Mouse (Mus musculus) right cerebral cortex, postnatal 14 days (tissue): ENCODE results near the gene Wdr24.

Experiments used
- DNase-seq: peaks from one replicate; pipeline ENCODE4 v3.0.0; 2022

The Wdr24 gene

GRCm38 (mm10) chr17:25832436-25833290 is 9.2 kb downstream of the Wdr24 start:
- DNase-seq: peak; percentile 97

GRCm38 (mm10) chr17:25833291-25833663 is 9.8 kb downstream of the Wdr24 start, which contains the start of gene Stub1:
Gene Stub1, minus strand, starts transcription at chr17:25833404.
- DNase-seq: peak; percentile 83

GRCm38 (mm10) chr17:25833961-25834594 is 10.7 kb downstream of the Wdr24 start:
- no peak for DNase-seq

- no peak for DNase-seq
Measured at GRCm38 (mm10) chr17:25834595-25835222, 11.3 kb downstream of the Wdr24 start.

- no peak for DNase-seq
Measured at GRCm38 (mm10) chr17:25835301-25835700, 11.9 kb downstream of the Wdr24 start.

GRCm38 (mm10) chr17:25835816-25836215 is 12.4 kb downstream of the Wdr24 start:
- no peak for DNase-seq

GRCm38 (mm10) chr17:25836397-25837075 is 13.1 kb downstream of the Wdr24 start:
- DNase-seq: no peak

GRCm38 (mm10) chr17:25837076-25837410 is 13.6 kb downstream of the Wdr24 start, which contains the start of gene Rhbdl1:
Gene Rhbdl1, minus strand, starts transcription at chr17:25837295.
- peak; percentile 87 for DNase-seq

GRCm38 (mm10) chr17:25837533-25837932 is 14.1 kb downstream of the Wdr24 start:
- no peak for DNase-seq

GRCm38 (mm10) chr17:25838904-25839303 is 15.5 kb downstream of the Wdr24 start:
- DNase-seq: no peak

- DNase-seq: no peak
Measured at GRCm38 (mm10) chr17:25839455-25840235, 16.2 kb downstream of the Wdr24 start.

- no peak for DNase-seq
Measured at GRCm38 (mm10) chr17:25840519-25840918, 17.1 kb downstream of the Wdr24 start.

- DNase-seq: no peak
Measured at GRCm38 (mm10) chr17:25841117-25841880, 17.9 kb downstream of the Wdr24 start, which contains the start of gene Gm20683. Gene Gm20683, minus strand, starts transcription at chr17:25841763.

- DNase-seq: no peak
Measured at GRCm38 (mm10) chr17:25842509-25842908, 19.1 kb downstream of the Wdr24 start.

- no peak for DNase-seq
Measured at GRCm38 (mm10) chr17:25843122-25843521, 19.7 kb downstream of the Wdr24 start.

- peak; percentile 42 for DNase-seq
Measured at GRCm38 (mm10) chr17:25843636-25844395, 20.4 kb downstream of the Wdr24 start.

GRCm38 (mm10) chr17:25844396-25844901 is 21.0 kb downstream of the Wdr24 start, which contains the start of gene Rhot2:
Gene Rhot2, minus strand, starts transcription at chr17:25844851.
- peak; percentile 95 for DNase-seq

- no peak for DNase-seq
Measured at GRCm38 (mm10) chr17:25860229-25860628, 36.8 kb downstream of the Wdr24 start.

GRCm38 (mm10) chr17:25860832-25861703 is 37.6 kb downstream of the Wdr24 start, which contains the start of gene Wdr90:
Gene Wdr90, minus strand, starts transcription at chr17:25861501.
- peak; percentile 91 for DNase-seq
